Mouse (Mus musculus): ENCODE data around the gene Mfsd4b1. TPM values are rescaled to one million over a fixed set of nuclear protein-coding genes. Genes with fewer than 3 reads are reported as not detected.
A peak's percentile ranks its signal among the peaks of the same experiment; 100 is the strongest.
"Not testable (repeated sequence)": the region's sequence is repeated elsewhere in the genome, so short reads cannot be mapped to it uniquely, and the experiment has no call there.

The Mfsd4b1 gene
- polyA plus RNA-seq, 1 experiment from 2014 or later: 0.74 TPM

GRCm38 (mm10) chr10:40025560-40025959, 492 bp upstream of the Mfsd4b1 start:
- Histone ChIP-seq H3K9me3 (replicated peaks; ENCODE audit: control insufficient read depth, low read length) (no peaks in the 10 kb centered on the region), H3K4me1 (ENCODE audit: control insufficient read depth, low read depth, low read length) (peaks cover 7% of the 10 kb centered on the region), H3K27me3 (ENCODE audit: control insufficient read depth, insufficient read depth, low read depth, low read length) (peaks cover 19% of the 10 kb centered on the region), H3K4me3 (ENCODE audit: low read depth, low read length) (peak overlapping the region; percentile 59), H3K4me2 (ENCODE audit: low read depth, low read length) (peak overlapping the region; percentile 75), H3K27ac (ENCODE audit: low read length) (no peak overlapping the region), H3K36me3 (ENCODE audit: control insufficient read depth, insufficient read depth) (no peaks in the 10 kb centered on the region), H3K9ac (ENCODE audit: low read depth, low read length) (no peak overlapping the region)
- no peak for ATAC-seq (ENCODE audit: low read depth)
- WGBS (ENCODE audit: insufficient replicate concordance): 57% methylated on average over 8 of the region's 8 CpGs

DNA sequence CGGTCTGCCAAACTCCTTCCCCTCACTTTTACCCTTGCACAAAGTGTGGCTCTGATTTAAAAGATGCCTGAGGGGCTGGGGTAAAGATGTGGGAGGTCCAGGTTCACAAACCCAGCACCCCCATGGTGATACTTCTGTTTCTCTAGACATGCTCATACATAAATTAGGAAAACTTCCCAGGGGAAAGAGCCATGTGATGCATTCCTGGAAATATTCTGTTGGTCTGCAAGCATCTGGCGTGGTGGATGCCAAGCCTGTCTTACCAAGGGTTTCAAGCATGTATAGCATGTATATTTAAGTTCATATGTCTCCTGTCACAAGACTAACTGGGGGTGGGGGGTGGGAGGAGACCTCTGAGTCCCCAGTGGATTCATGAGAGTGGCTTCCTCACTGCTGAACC, 4.7 kb downstream of the Mfsd4b1 start:
- Histone ChIP-seq H3K9ac (ENCODE audit: low read depth, low read length) (no peak overlapping the region), H3K36me3 (ENCODE audit: control insufficient read depth, insufficient read depth) (no peaks in the 10 kb centered on the region), H3K9me3 (replicated peaks; ENCODE audit: control insufficient read depth, low read length) (no peaks in the 10 kb centered on the region), H3K27me3 (ENCODE audit: control insufficient read depth, insufficient read depth, low read depth, low read length) (peaks cover 17% of the 10 kb centered on the region), H3K4me1 (ENCODE audit: control insufficient read depth, low read depth, low read length) (peaks cover 5% of the 10 kb centered on the region), H3K4me3 (ENCODE audit: low read depth, low read length) (no peak overlapping the region), H3K27ac (ENCODE audit: low read length) (no peak overlapping the region), H3K4me2 (ENCODE audit: low read depth, low read length) (no peak overlapping the region)
- 42% methylated on average over 2 of the region's 2 CpGs for WGBS (ENCODE audit: insufficient replicate concordance)
- ATAC-seq (ENCODE audit: low read depth): no peak

DNA sequence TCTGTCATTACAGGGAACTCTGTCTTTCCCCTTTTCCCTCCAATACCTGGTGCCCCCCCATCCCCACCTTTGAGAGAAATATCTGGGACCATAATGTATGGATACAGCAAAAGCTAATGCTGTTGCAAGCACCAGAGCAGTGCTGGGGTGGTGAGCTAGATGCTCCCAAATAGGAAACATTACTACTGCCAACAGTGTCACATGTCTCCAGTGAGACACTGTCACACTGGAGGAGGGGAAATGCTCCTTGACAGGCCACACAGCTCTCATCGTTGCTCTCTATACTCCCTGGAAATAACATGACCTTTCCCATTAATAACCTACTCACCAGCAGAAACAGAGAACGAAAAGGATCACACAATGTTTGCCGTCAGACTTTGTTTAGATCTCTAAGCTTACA, 5.6 kb downstream of the Mfsd4b1 start:
- H3K27ac ChIP-seq (ENCODE audit: low read length): no peak overlapping the region
- no peak for ATAC-seq (ENCODE audit: low read depth)
- no peaks in the 10 kb centered on the region for H3K9me3 ChIP-seq (replicated peaks; ENCODE audit: control insufficient read depth, low read length)
- no peak overlapping the region for H3K4me3 ChIP-seq (ENCODE audit: low read depth, low read length)
- H3K4me1 ChIP-seq (ENCODE audit: control insufficient read depth, low read depth, low read length): no peaks in the 10 kb centered on the region
- H3K4me2 ChIP-seq (ENCODE audit: low read depth, low read length): no peak overlapping the region
- H3K36me3 ChIP-seq (ENCODE audit: control insufficient read depth, insufficient read depth): no peaks in the 10 kb centered on the region
- no peak overlapping the region for H3K9ac ChIP-seq (ENCODE audit: low read depth, low read length)
- WGBS (ENCODE audit: insufficient replicate concordance): 45% methylated on average over 3 of the region's 3 CpGs
- H3K27me3 ChIP-seq (ENCODE audit: control insufficient read depth, insufficient read depth, low read depth, low read length): peaks cover 8% of the 10 kb centered on the region

DNA sequence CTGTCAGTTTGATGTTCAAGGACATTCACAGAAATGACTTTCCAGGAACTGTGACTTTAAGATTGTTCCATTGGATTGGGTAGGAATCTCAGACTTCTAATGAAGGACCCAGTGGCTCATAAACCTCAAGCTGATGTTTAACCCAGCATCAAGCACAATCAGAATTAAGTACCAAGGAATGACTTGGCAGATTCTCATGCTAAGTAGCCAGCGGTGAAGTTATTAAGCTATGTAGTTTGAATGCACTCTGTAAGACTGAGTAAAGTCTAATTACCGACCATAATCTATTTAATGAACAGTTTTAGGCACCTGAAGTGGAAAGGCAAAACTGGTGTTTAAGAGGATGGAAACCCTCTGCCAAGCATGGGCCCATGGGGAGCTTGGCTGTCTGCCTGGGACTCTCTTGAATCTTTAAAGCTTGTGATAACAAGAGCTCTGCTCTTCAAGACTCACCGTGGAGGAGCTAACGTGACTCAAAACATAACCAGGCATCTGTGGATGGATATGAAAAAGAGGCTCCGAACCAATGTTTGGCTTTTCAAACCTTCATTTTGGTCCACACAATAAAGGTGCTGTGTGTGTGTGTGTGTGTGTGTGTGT, 6.7 kb downstream of the Mfsd4b1 start:
- Histone ChIP-seq H3K27me3 (ENCODE audit: control insufficient read depth, insufficient read depth, low read depth, low read length) (peaks cover 4% of the 10 kb centered on the region), H3K4me2 (ENCODE audit: low read depth, low read length) (no peak overlapping the region), H3K9me3 (replicated peaks; ENCODE audit: control insufficient read depth, low read length) (no peaks in the 10 kb centered on the region), H3K9ac (ENCODE audit: low read depth, low read length) (no peak overlapping the region), H3K27ac (ENCODE audit: low read length) (no peak overlapping the region), H3K4me3 (ENCODE audit: low read depth, low read length) (no peak overlapping the region), H3K4me1 (ENCODE audit: control insufficient read depth, low read depth, low read length) (no peaks in the 10 kb centered on the region), H3K36me3 (ENCODE audit: control insufficient read depth, insufficient read depth) (no peaks in the 10 kb centered on the region)
- ATAC-seq (ENCODE audit: low read depth): no peak
- 67% methylated on average over 5 of the region's 5 CpGs for WGBS (ENCODE audit: insufficient replicate concordance)

- H3K4me2 ChIP-seq (ENCODE audit: low read depth, low read length): no peak overlapping the region
- no peaks in the 10 kb centered on the region for H3K36me3 ChIP-seq (ENCODE audit: control insufficient read depth, insufficient read depth)
- H3K27me3 ChIP-seq (ENCODE audit: control insufficient read depth, insufficient read depth, low read depth, low read length): no peaks in the 10 kb centered on the region
- H3K4me3 ChIP-seq (ENCODE audit: low read depth, low read length): no peak overlapping the region
- H3K4me1 ChIP-seq (ENCODE audit: control insufficient read depth, low read depth, low read length): no peaks in the 10 kb centered on the region
- H3K9ac ChIP-seq (ENCODE audit: low read depth, low read length): no peak overlapping the region
- no peaks in the 10 kb centered on the region for H3K9me3 ChIP-seq (replicated peaks; ENCODE audit: control insufficient read depth, low read length)
- no peak overlapping the region for H3K27ac ChIP-seq (ENCODE audit: low read length)
- no peak for ATAC-seq (ENCODE audit: low read depth)
- 65% methylated on average over 11 of the region's 11 CpGs for WGBS (ENCODE audit: insufficient replicate concordance)
Measured at GRCm38 (mm10) chr10:40009591-40009990, 15.5 kb downstream of the Mfsd4b1 start.

- H3K4me1 ChIP-seq (ENCODE audit: control insufficient read depth, low read depth, low read length); H3K4me3 ChIP-seq (ENCODE audit: low read depth, low read length); H3K4me2 ChIP-seq (ENCODE audit: low read depth, low read length); H3K36me3 ChIP-seq (ENCODE audit: control insufficient read depth, insufficient read depth); H3K9ac ChIP-seq (ENCODE audit: low read depth, low read length); ATAC-seq (ENCODE audit: low read depth); H3K27ac ChIP-seq (ENCODE audit: low read length); H3K27me3 ChIP-seq (ENCODE audit: control insufficient read depth, insufficient read depth, low read depth, low read length); H3K9me3 ChIP-seq (replicated peaks; ENCODE audit: control insufficient read depth, low read length): not testable (repeated sequence)
- 70% methylated on average over 4 of the region's 4 CpGs for WGBS (ENCODE audit: insufficient replicate concordance)
Measured at GRCm38 (mm10) chr10:40008847-40009246, 16.2 kb downstream of the Mfsd4b1 start.

DNA sequence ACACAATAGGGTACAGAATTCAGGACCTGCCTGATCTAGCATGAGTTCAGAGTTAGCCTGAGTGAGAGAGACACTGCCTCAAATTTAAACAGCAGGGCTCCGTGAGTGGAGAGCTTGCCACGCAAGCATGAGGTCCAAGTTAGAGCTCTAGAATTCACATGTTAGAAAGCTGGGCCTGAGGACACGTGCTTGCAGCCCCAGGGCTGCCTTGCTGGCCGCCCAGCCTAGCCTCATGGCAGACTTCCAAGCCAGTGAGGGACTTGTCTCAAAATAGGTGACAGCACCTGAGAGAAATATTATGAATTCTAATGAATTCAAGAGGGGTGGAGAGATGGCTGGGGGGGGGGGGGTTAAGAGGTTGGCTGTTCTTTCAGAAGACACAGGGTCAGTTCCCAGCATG, 17.1 kb downstream of the Mfsd4b1 start:
- Histone ChIP-seq H3K4me1 (ENCODE audit: control insufficient read depth, low read depth, low read length) (no peaks in the 10 kb centered on the region), H3K9ac (ENCODE audit: low read depth, low read length) (no peak overlapping the region), H3K27me3 (ENCODE audit: control insufficient read depth, insufficient read depth, low read depth, low read length) (no peaks in the 10 kb centered on the region), H3K27ac (ENCODE audit: low read length) (no peak overlapping the region), H3K36me3 (ENCODE audit: control insufficient read depth, insufficient read depth) (no peaks in the 10 kb centered on the region), H3K4me2 (ENCODE audit: low read depth, low read length) (no peak overlapping the region), H3K9me3 (replicated peaks; ENCODE audit: control insufficient read depth, low read length) (no peaks in the 10 kb centered on the region), H3K4me3 (ENCODE audit: low read depth, low read length) (no peak overlapping the region)
- WGBS (ENCODE audit: insufficient replicate concordance): 67% methylated on average over 4 of the region's 4 CpGs
- no peak for ATAC-seq (ENCODE audit: low read depth)

DNA sequence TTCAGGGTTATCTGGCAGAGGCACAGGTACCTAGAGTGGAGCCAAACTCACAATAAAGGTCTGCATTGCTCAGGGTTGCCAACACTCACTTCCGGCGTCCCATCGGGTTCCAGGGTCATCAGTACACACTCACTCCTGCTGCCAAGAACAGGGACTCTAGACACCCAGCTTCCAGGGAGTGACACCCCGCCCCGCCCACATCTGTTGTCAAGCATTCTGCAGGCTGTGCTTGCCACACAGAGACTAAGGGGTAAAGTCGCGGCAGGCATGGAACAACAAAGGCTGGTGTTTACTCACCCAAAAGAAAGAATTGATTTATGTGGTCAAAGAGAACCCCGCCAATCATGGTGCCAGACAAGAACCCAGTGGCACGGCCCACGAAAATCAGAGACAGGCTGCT, 18.1 kb downstream of the Mfsd4b1 start:
- H3K27ac ChIP-seq (ENCODE audit: low read length): no peak overlapping the region
- H3K36me3 ChIP-seq (ENCODE audit: control insufficient read depth, insufficient read depth): no peaks in the 10 kb centered on the region
- H3K4me3 ChIP-seq (ENCODE audit: low read depth, low read length): no peak overlapping the region
- no peaks in the 10 kb centered on the region for H3K9me3 ChIP-seq (replicated peaks; ENCODE audit: control insufficient read depth, low read length)
- no peaks in the 10 kb centered on the region for H3K27me3 ChIP-seq (ENCODE audit: control insufficient read depth, insufficient read depth, low read depth, low read length)
- H3K9ac ChIP-seq (ENCODE audit: low read depth, low read length): no peak overlapping the region
- peak; percentile 7; the same call in 1 of the 2 replicates for ATAC-seq (ENCODE audit: low read depth)
- H3K4me1 ChIP-seq (ENCODE audit: control insufficient read depth, low read depth, low read length): no peaks in the 10 kb centered on the region
- 64% methylated on average over 10 of the region's 10 CpGs for WGBS (ENCODE audit: insufficient replicate concordance)
- no peak overlapping the region for H3K4me2 ChIP-seq (ENCODE audit: low read depth, low read length)

GRCm38 (mm10) chr10:40000746-40001145, 24.3 kb downstream of the Mfsd4b1 start:
- Histone ChIP-seq H3K27ac (ENCODE audit: low read length) (no peak overlapping the region), H3K4me3 (ENCODE audit: low read depth, low read length) (no peak overlapping the region), H3K36me3 (ENCODE audit: control insufficient read depth, insufficient read depth) (no peaks in the 10 kb centered on the region), H3K9me3 (replicated peaks; ENCODE audit: control insufficient read depth, low read length) (no peaks in the 10 kb centered on the region), H3K4me2 (ENCODE audit: low read depth, low read length) (no peak overlapping the region), H3K9ac (ENCODE audit: low read depth, low read length) (no peak overlapping the region), H3K27me3 (ENCODE audit: control insufficient read depth, insufficient read depth, low read depth, low read length) (no peaks in the 10 kb centered on the region), H3K4me1 (ENCODE audit: control insufficient read depth, low read depth, low read length) (no peaks in the 10 kb centered on the region)
- 72% methylated on average over 2 of the region's 2 CpGs for WGBS (ENCODE audit: insufficient replicate concordance)
- ATAC-seq (ENCODE audit: low read depth): no peak

Data from liver, embryonic 16.5 days (tissue).